Mouse (Mus musculus) liver, adult 2 months (tissue): ENCODE data around the gene Snx21. TPM values are rescaled to one million over a fixed set of nuclear protein-coding genes. Genes with fewer than 3 reads are reported as not detected.

Experiments
- DNase-seq: peaks from one replicate; pipeline ENCODE4 v3.0.0-alpha.2; 2011; ENCODE audit warnings: low read depth, low spot score; ENCODE audit errors: extremely low read depth
- H3K27ac ChIP-seq: fragments of 200-500 bp; replicated peaks from 2 replicates; pipeline ENCODE4 v1.5.1; 2012; ENCODE audit warnings: low read depth, mild to moderate bottlenecking, control low read depth, inconsistent platforms, low read length; ENCODE audit not compliant: insufficient read depth
- H3K27me3 ChIP-seq: fragments of 200-500 bp; 2 replicates; pipeline ENCODE4 v1.6.1; 2012; ENCODE audit warnings: mild to moderate bottlenecking, moderate library complexity, low read length, inconsistent platforms; ENCODE audit not compliant: control insufficient read depth, insufficient read depth
- H3K36me3 ChIP-seq: fragments of 200-500 bp; 2 replicates; pipeline ENCODE4 v1.6.1; 2012; ENCODE audit warnings: low read length, inconsistent platforms; ENCODE audit not compliant: control insufficient read depth, insufficient read depth
- H3K4me1 ChIP-seq: fragments of 200-500 bp; 2 replicates; pipeline ENCODE4 v1.6.1; 2011; ENCODE audit warnings: low read length; ENCODE audit not compliant: control insufficient read depth, insufficient read depth
- H3K4me3 ChIP-seq: fragments of 200-500 bp; 2 replicates; pipeline ENCODE4 v1.5.1; 2011; ENCODE audit warnings: low read depth, mild to moderate bottlenecking, control low read depth, low read length, moderate library complexity; ENCODE audit not compliant: insufficient read depth
- H3K79me2 ChIP-seq: fragments of 200-500 bp; 2 replicates; pipeline ENCODE4 v1.6.1; 2012; ENCODE audit warnings: inconsistent platforms, mild to moderate bottlenecking, low read length, moderate library complexity; ENCODE audit not compliant: control insufficient read depth, insufficient read depth
- H3K9ac ChIP-seq: fragments of 200-500 bp; 2 replicates; pipeline ENCODE4 v1.6.1; 2012; ENCODE audit warnings: low read depth, mild to moderate bottlenecking, control low read depth, inconsistent platforms, low read length
- CTCF ChIP-seq: fragments of 200-500 bp; IDR thresholded peaks from 2 replicates; pipeline ENCODE4 v1.5.1; 2011; ENCODE audit warnings: low read depth, low read length, control low read depth
- POLR2A ChIP-seq: fragments of 200-500 bp; IDR thresholded peaks from 2 replicates; pipeline ENCODE4 v1.6.1; 2011; ENCODE audit warnings: low read length, control low read depth; ENCODE audit not compliant: insufficient read depth; ENCODE audit errors: extremely low read depth
- WGBS: fragments of 180-500 bp; shearing (Covaris S2); methylation state at CpG from one replicate; pipeline ENCODE4 v1.1.7; 2018; 5-methylcytosine and 5-hydroxymethylcytosine counted together
- polyA plus RNA-seq: library from polyadenylated mRNA; depleted of rRNA; stranded (reverse); fragments of >200 nt; gene quantifications from 2 replicates; pipeline ENCODE4 v1.2.3, GENCODE M21; 2012
- total RNA-seq: library from RNA; depleted of rRNA; stranded (reverse); fragments of >200 nt; gene quantifications from 2 replicates; pipeline ENCODE4 v1.2.3, GENCODE M21; 2014

Gene Snx21
- total and polyA plus RNA-seq, 2 experiments: 10.8 to 14.4 TPM

DNA sequence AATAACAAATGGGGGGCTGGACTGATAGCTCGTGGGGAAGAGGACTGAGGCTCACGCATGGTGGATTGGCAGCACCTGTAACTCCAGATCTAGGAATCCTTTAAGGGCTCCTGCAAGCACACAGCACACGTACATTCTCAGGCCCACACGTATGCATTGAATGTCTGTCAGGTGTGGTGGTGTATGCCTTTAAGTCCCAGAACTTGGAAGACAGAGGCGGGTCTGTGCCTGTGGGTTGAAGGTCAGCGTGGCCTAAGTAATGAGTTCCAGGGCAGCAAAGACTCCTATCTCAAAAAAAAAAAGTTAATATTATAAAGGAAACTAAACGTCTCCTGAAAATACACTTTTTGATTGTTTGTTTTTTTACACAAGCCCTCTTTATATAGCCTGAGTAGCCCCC is 21.0 kb downstream of the Snx21 start:
- no peak overlapping the region for H3K27ac ChIP-seq
- 75% methylated on average over 7 of the region's 7 CpGs for WGBS
- no peaks in the 10 kb centered on the region for H3K27me3 ChIP-seq
- H3K79me2 ChIP-seq: peaks cover 10% of the 10 kb centered on the region; the same call in 1 of the 2 replicates
- H3K4me1 ChIP-seq: peaks cover 9% of the 10 kb centered on the region
- TF ChIP-seq POLR2A (no peak), CTCF (no peak)
- no peaks in the 10 kb centered on the region for H3K36me3 ChIP-seq
- H3K9ac ChIP-seq: no peak overlapping the region
- no peak for DNase-seq
- H3K4me3 ChIP-seq: no peak overlapping the region

DNA sequence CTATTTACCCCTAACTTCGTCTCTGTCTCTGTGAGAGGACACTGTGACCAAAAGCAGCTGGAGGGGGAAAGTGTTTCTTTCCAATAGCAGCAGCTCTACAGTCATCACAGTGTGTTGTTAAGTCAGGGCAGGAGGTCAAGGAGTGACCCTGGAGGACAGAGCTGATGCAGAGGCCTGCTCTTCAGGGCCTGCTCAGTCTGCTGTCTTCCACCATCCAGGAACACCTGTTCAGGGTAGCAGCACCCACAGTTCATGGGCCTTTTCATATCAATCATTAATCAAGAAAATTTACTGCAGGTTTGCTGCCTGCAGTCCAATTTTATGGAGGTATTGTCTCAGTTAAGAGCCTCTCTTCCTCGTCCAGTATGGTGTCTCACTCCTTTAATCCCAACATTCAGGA is 27.9 kb downstream of the Snx21 start:
- Histone ChIP-seq H3K27ac (no peak overlapping the region), H3K9ac (no peak overlapping the region)

DNA sequence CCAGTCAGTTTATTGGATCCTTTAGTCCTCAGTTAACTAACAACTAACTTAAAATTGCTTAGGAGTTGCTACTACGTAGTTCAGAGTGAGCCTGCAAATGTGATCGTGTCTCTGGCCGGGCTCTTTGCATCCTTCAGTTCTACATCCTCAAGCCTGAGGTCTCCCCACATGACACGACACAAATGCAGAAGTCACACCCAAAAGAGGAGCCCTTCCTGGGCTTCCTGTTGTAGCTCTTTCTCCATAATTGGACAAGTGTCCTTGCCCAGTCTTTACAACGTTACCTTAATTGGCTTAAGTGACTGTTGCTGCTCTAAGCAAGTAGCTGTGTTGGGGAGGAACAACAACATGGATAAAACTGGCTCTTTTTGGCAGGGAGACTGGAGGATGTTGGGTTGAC is 29.7 kb downstream of the Snx21 start:
- no peaks in the 10 kb centered on the region for H3K27me3 ChIP-seq
- H3K4me1 ChIP-seq: no peaks in the 10 kb centered on the region
- H3K79me2 ChIP-seq: no peaks in the 10 kb centered on the region
- H3K36me3 ChIP-seq: no peaks in the 10 kb centered on the region
- no peak overlapping the region for H3K4me3 ChIP-seq
- H3K9ac ChIP-seq: no peak overlapping the region
- no peak overlapping the region for H3K27ac ChIP-seq
- TF ChIP-seq CTCF (no peak), POLR2A (no peak)
- WGBS: 87% methylated on average over 5 of the region's 5 CpGs
- no peak for DNase-seq

More for the DNA sequence above, 27.9 kb downstream of the Snx21 start:
- no peak for DNase-seq
- H3K27me3 ChIP-seq: no peaks in the 10 kb centered on the region
- no peaks in the 10 kb centered on the region for H3K79me2 ChIP-seq
- H3K36me3 ChIP-seq: no peaks in the 10 kb centered on the region
- H3K4me1 ChIP-seq: no peaks in the 10 kb centered on the region
- no peak overlapping the region for H3K4me3 ChIP-seq
- TF ChIP-seq CTCF (no peak), POLR2A (no peak)
- WGBS: 76% methylated on average over 2 of the region's 2 CpGs

DNA sequence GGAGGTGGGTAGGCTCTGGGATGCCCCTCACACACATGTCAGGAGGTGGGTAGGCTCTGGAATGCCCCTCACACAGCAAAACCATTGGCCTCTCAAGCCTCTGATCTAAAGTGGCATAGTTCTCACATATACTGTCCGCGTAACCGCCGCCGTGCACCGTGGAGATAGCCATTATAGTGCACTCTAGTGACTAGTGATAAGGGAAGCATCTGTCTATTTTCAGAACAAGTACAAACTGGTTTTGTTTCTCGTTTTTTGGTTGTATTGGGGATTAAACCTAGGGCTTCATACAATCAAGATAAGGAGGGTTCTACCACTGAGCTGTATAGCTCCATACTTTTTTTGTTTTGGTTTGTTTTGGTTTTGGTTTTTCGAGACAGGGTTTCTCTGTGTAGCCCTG is 30.2 kb downstream of the Snx21 start:
- WGBS: 95% methylated on average over 8 of the region's 8 CpGs
- DNase-seq: no peak
- H3K4me3 ChIP-seq: no peak overlapping the region
- H3K27ac ChIP-seq: no peak overlapping the region
- H3K36me3 ChIP-seq: no peaks in the 10 kb centered on the region
- H3K4me1 ChIP-seq: no peaks in the 10 kb centered on the region
- H3K9ac ChIP-seq: no peak overlapping the region
- no peaks in the 10 kb centered on the region for H3K27me3 ChIP-seq
- no peak for TF ChIP-seq POLR2A
- TF ChIP-seq CTCF: no peak
- H3K79me2 ChIP-seq: no peaks in the 10 kb centered on the region

DNA sequence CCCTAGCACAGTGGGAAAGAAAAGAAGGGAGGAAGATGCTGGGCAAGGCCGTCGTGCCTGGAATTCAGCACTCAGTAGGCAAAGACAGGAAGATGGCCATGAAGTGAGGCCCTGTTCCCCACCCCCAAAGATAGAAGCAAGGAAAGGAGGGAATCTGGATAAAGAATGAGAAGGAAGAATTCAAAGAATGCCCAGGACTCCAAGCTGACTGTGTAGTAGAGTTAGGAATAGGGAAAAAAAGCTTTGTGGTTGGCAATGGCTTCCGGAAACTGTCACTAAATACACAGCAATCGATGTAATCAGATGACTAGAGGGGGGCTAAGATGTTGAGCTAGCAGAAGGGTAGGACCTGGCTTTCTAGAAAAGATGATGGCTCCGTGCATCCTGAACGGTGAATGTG is 31.6 kb downstream of the Snx21 start:
- Histone ChIP-seq H3K4me3 (no peak overlapping the region), H3K9ac (no peak overlapping the region), H3K27me3 (no peaks in the 10 kb centered on the region), H3K27ac (no peak overlapping the region), H3K4me1 (no peaks in the 10 kb centered on the region), H3K79me2 (no peaks in the 10 kb centered on the region), H3K36me3 (no peaks in the 10 kb centered on the region)
- TF ChIP-seq CTCF (no peak), POLR2A (no peak)
- DNase-seq: no peak
- 88% methylated on average over 6 of the region's 6 CpGs for WGBS

DNA sequence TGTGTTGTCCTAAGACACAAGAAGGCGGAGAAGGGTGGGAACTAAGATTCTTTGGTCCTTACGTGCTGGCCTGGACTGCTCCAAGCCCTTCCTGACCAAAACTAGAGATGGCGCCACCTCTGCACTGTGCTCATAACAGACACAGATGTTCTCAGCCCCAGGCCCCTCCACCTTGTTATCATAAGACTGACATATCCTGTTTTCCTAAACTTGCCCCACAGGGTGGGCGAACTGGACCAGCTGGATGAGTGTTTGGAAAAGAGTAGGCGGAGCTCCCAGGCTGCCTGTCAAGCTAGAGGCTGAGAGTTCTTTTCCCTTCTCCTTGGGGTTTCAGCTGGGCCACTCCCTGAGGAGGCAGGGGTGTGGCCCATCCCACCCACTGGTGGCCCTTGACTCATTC is 32.1 kb downstream of the Snx21 start:
- no peaks in the 10 kb centered on the region for H3K79me2 ChIP-seq
- no peaks in the 10 kb centered on the region for H3K27me3 ChIP-seq
- no peak overlapping the region for H3K27ac ChIP-seq
- no peak overlapping the region for H3K4me3 ChIP-seq
- DNase-seq: no peak
- H3K9ac ChIP-seq: no peak overlapping the region
- H3K4me1 ChIP-seq: no peaks in the 10 kb centered on the region
- WGBS: 90% methylated on average over 5 of the region's 5 CpGs
- TF ChIP-seq CTCF (no peak), POLR2A (no peak)
- no peaks in the 10 kb centered on the region for H3K36me3 ChIP-seq
